Mouse (Mus musculus): Measurements from ENCODE around the gene Trim25.

Gene Trim25

DNA sequence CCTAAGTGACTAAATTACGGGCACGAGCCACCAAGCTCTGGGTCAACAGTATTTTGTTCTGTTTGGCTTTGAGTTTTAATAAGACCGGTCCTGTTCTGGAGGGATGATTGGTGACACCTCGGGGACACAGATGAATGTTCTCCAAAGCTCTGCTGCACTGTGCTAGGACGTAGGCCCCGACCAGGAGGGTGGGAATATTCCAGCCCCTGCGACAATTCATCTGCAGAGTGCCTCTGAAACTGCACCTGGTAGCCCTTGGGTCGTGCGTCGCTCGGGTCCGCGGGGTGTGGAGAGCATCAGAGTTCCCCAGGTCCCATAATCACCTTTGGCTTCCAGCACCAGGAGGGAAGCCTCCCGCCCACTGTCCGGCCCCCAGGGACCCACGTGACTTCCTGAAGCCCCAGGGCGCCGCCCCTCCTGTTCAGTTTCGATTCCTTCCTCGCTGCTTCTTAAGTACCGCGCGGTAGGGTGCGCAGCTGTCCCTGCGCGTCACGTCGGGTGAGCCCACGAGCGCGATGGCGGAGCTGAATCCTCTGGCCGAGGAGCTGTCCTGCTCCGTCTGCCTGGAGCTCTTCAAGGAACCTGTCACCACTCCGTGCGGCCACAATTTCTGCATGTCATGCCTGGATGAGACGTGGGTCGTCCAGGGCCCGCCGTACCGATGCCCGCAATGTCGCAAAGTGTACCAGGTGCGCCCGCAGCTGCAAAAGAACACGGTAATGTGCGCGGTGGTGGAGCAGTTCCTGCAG lies at the start of gene Trim25:
Trim25 (plus strand) TSS at position 403 of the 749 bp plus-strand sequence.
- DNase-seq (ENCODE audit: low read depth, low spot score): peak; percentile 90

DNA sequence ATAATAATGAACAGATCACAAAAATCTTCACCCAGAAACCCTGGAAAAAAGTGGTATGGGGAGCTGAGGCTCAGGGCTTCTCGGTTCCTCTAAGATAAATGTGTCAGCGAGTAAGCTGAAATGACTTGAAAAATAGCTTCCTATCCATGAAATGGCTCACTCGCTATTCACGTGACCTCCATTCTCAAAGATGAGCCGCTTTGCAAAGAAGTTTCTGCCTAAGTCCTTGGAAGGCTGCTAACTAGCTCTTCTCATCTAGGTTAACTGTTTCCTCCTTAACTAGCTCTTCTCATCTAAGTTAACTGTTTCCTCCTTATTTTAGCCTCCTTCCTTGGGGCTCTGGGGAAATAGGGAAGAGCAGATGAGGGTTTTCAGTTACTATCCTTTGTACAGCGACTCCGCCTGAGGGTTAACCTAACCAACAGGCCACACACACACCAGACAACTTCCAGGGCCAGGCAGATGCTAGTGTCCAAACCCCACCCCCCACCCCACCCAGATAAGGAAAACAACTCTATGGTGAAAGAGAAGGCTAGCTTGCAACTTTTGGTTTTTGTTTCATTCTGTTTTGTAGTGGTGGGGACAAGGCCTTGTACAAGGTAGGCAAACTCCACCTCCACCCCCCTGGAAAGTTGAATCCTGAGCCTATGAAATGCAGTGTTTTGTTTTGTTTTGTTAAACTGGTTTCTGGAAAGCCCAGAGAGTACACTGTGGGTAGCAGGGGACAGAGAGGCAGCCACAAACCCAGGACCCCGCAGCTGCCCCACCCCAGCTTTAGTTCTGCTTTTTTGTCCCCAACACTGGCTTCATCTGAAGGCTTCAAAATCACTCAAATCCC lies 49.2 kb upstream of the Trim25 start:
- DNase-seq (ENCODE audit: low read depth, low spot score): no peak

DNA sequence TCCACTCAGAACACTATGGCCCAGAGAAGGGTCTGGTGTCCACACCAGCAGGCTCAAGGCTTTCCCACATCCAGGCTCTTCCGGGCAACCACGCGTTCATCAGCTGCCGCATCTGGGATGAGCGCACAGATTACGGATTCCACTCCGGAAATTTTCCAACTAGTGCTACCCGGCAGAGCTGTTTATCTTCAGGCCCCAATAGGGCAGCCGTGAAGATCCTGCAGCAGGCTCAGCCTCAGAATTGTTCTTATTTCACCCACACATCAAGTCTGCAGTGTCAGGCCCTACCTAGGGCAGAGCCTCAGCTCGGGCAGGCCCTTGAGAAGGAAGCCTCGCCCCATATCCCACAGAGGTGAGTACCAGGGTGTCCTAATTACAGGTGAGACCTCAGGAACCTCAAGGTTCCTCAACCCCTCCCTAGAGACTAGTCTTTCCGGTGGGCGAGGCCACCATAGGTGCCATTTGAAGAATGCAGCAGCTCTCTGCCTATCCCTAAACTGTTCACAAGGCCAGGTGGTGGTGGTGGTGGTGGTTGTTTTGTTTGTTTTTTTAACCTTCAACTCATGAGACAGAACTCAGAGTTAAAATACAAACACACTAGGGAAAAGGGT lies 48.4 kb upstream of the Trim25 start:
- no peak for DNase-seq (ENCODE audit: low read depth, low spot score)

DNA sequence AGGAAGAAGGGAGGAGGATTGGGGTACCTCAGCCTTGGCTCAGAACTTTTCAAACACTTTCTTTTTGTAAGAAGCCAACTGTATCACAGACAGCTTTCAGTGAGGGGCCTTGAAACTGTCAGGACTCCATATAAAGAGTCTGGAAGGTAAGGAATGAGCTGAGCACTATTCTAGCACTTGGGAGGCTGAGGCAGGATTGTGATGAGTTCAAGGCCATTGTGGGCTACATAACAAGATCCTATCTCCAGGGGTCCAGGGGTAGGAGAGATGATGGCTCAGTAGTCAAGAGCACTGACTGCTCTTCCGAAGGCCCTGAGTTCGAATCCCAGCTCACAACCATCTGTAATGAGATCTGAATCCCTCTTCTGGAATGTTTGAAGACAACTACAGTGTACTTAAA lies 47.6 kb upstream of the Trim25 start:
- DNase-seq (ENCODE audit: low read depth, low spot score): no peak

- DNase-seq (ENCODE audit: low read depth, low spot score): no peak
Observed at GRCm38 (mm10) chr11:88952117-88952516, 47.1 kb upstream of the Trim25 start.

GRCm38 (mm10) chr11:88953582-88953981 lies 45.6 kb upstream of the Trim25 start:
- no peak for DNase-seq (ENCODE audit: low read depth, low spot score)

DNA sequence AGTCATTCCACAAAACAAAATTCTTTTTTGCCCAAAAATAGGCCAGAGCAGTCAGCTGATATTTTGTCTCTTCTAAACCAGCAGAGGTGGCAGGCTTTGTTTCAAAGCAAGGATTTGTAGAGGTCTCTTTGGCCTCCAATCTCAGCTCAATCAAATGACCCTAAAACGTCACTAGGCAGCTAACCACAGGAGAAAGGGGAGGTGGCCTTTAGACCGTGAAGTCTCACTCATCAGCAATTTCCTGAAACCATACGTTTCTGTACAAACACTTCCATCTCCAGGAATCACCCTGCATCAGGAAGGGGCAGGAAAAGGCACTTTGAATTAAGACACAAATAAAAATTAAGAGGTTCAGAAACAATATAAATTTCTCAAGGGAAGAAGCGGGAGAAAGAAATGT lies 44.4 kb upstream of the Trim25 start:
- DNase-seq (ENCODE audit: low read depth, low spot score): no peak

DNA sequence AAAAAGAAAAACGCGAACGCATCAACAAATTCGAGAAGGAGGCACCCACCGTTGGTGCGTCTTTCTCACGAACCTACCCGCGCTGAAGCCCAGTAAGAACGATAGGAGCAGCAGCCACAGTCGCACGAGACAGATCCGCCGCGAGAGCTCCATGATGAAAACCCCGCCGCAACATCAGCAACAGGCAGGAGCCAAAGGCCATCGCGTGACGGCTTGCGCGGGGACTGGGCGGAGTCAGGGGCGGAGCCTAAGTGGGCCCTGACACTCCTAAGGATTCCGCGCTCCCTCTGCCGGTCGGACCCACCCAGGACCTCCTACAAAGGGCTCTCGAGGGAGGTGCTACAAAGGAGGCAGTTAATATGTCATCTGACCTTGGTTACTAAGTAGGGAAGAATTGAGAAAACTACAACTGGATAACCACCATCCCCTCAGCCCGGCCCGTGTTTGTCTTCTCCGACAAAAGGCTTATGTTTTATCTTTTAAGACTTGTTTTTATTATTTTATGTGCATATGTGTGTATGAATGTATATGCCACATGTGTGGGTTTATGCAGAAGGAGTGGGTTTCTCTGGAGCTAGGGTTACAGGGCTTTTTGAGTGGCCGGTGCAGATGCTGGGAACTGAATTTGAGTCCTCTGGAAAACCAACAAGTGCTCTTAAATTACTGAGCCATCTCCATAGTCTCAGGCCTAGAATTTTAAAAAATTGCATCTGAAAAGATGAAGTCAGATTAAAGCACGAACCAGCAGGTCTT lies 43.8 kb upstream of the Trim25 start, which contains the start of gene Scpep1:
Scpep1 (minus strand) TSS at position 249 of the 753 bp plus-strand sequence.
- peak; percentile 99 for DNase-seq (ENCODE audit: low read depth, low spot score)

- no peak for DNase-seq (ENCODE audit: low read depth, low spot score)
Observed at GRCm38 (mm10) chr11:88958851-88959250, 40.3 kb upstream of the Trim25 start.

GRCm38 (mm10) chr11:88966881-88967361 lies 32.3 kb upstream of the Trim25 start, which contains the start of gene Elobl:
Gene Elobl (minus strand): TSS chr11:88966931.
- DNase-seq (ENCODE audit: low read depth, low spot score): no peak

- no peak for DNase-seq (ENCODE audit: low read depth, low spot score)
Observed at GRCm38 (mm10) chr11:88970202-88970732, 28.9 kb upstream of the Trim25 start, which contains the start of gene Coil. Gene Coil (plus strand): TSS chr11:88970252.

GRCm38 (mm10) chr11:88973776-88974701 lies 25.1 kb upstream of the Trim25 start:
- DNase-seq (ENCODE audit: low read depth, low spot score): peak; percentile 97

- no peak for DNase-seq (ENCODE audit: low read depth, low spot score)
Observed at GRCm38 (mm10) chr11:88976320-88976719, 22.9 kb upstream of the Trim25 start.

GRCm38 (mm10) chr11:88977188-88977587 lies 22.0 kb upstream of the Trim25 start:
- no peak for DNase-seq (ENCODE audit: low read depth, low spot score)

- no peak for DNase-seq (ENCODE audit: low read depth, low spot score)
Observed at GRCm38 (mm10) chr11:88981337-88981736, 17.8 kb upstream of the Trim25 start.

DNA sequence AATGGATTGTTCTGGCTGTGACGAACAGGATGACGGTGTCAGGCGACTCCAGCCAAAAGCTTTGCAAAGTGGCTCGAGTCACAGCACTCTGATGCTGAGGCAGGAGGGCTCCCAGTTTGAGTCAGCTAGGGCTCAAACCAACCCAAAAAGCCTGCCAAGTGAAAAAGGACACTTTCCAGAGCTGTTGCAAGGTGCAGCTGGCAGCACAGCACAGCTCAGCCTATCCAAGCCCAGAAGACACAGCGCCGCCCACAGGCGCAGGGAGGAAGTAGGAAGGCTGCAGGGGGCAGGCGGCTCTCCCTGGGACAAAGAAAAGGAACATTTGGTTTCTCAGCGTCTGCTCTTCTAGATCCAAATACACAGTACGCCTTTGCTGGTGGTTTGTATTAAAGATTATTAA lies 12.6 kb upstream of the Trim25 start:
- DNase-seq (ENCODE audit: low read depth, low spot score): no peak

- DNase-seq (ENCODE audit: low read depth, low spot score): no peak
Observed at GRCm38 (mm10) chr11:88988956-88989355, 10.2 kb upstream of the Trim25 start.

- DNase-seq (ENCODE audit: low read depth, low spot score): no peak
Observed at GRCm38 (mm10) chr11:88989530-88989929, 9.6 kb upstream of the Trim25 start.

DNA sequence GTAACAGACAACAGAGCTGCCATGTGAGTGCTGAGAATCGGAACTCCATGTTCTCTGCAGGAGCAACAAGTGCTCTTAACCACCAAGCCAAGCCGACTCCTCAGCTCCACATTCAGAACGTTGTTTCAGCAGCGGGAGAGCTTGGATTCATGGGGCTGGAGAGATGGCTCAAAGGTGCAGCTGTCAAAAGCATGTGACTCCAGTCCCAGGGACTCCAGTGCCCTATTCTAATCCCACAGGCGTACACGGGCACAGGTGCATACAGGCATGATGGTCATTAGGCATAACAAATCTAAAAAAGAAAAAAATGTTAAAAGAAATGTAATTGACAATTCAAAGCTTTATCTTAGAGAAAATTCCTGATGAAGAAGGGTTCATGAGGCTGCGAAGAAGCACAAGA lies 6.0 kb upstream of the Trim25 start:
- no peak for DNase-seq (ENCODE audit: low read depth, low spot score)

GRCm38 (mm10) chr11:88993625-88994024 lies 5.6 kb upstream of the Trim25 start:
- DNase-seq (ENCODE audit: low read depth, low spot score): peak; percentile 97

Measured in WW6 (cell line).